Mouse (Mus musculus): ENCODE measurements around the gene 1600014C10Rik.

- TF ChIP-seq CTCF (IDR thresholded peaks at IDR 0.05; ENCODE audit: extremely low read depth, insufficient read length, insufficient replicate concordance, low read depth, low read length): no peak
- no peak for TF ChIP-seq POLR2A (IDR thresholded peaks at IDR 0.05; ENCODE audit: low read depth, low read length)
These were observed 53.5 kb downstream of the 1600014C10Rik start for GRCm38 (mm10) chr7:38236400-38237105.

All from small intestine, adult 2 months (tissue).